Mouse (Mus musculus) adrenal gland, adult 8-10 months (tissue): ENCODE results near the gene Nbr1. TPM values are rescaled to one million over a fixed set of nuclear protein-coding genes. Genes with fewer than 3 reads are reported as not detected.
"Not testable (repeated sequence)": the region's sequence is repeated elsewhere in the genome, so short reads cannot be mapped to it uniquely, and the experiment has no call there.

Experiments used
- DNase-seq: peaks from one replicate; pipeline ENCODE4 v3.0.0; 2022
- total RNA-seq, 4 experiments: library from RNA; stranded (reverse); gene quantifications; 2 replicates each; pipeline ENCODE4 v1.2.4; 2022

The Nbr1 gene
- total RNA-seq, 4 experiments from 2014 or later = 127 to 165 (median 149) TPM

- DNase-seq = peak; percentile 80
These were observed 75.3 kb downstream of the Nbr1 start, which contains the start of gene Rdm1 for GRCm38 (mm10) chr11:101626995-101627856. Gene Rdm1 (plus strand): TSS chr11:101627195.

GRCm38 (mm10) chr11:101627857-101628559 is 76.1 kb downstream of the Nbr1 start:
- peak; percentile 78 for DNase-seq

- not testable (repeated sequence) for DNase-seq
These were observed 76.9 kb downstream of the Nbr1 start for GRCm38 (mm10) chr11:101628733-101629417.

Other genes with a start within 250 kb of the Nbr1 start
- 100 to 1,000 TPM; 161 to 204 (median 178) TPM for gene Becn1, start 249.9 kb upstream of the Nbr1 start, total RNA-seq
- gene Psme3, start 235.9 kb upstream of the Nbr1 start, total RNA-seq = 100 to 1,000 TPM; 120 to 143 (median 125) TPM
- 1 to 10 TPM; 4.9 to 10.0 (median 6.8) TPM for gene Aoc2, start 227.1 kb upstream of the Nbr1 start, total RNA-seq
- 100 to 1,000 TPM in 1 of 4 experiments, 10 to 100 TPM in 3; 22.9 to 107 (median 42.7) TPM for gene Aoc3, start 221.5 kb upstream of the Nbr1 start, total RNA-seq
- 1 to 10 TPM; 2.7 to 5.1 (median 4.6) TPM for gene G6pc, start 184.6 kb upstream of the Nbr1 start, total RNA-seq
- gene Aarsd1, start 134.5 kb upstream of the Nbr1 start, total RNA-seq = 10 to 100 TPM; 33.7 to 41.1 (median 37.0) TPM
- gene Gm27029, start 127.4 kb upstream of the Nbr1 start, total RNA-seq = 1 to 10 TPM; 1.7 to 8.4 (median 5.6) TPM
- 10 to 100 TPM; 31.4 to 37.4 (median 33.0) TPM for gene Rundc1, start 127.1 kb upstream of the Nbr1 start, total RNA-seq
- 1 to 10 TPM; 3.5 to 8.7 (median 6.0) TPM for gene Ptges3l, start 126.8 kb upstream of the Nbr1 start, total RNA-seq
- 10 to 100 TPM; 48.6 to 99.3 (median 63.5) TPM for gene Rpl27, start 109.9 kb upstream of the Nbr1 start, total RNA-seq
- gene Ifi35, start 103.7 kb upstream of the Nbr1 start, total RNA-seq = 10 to 100 TPM; 34.4 to 50.3 (median 46.5) TPM
- 10 to 100 TPM in 3 of 4 experiments, 1 to 10 TPM in 1; 9.2 to 23.8 (median 16.2) TPM for gene Rnd2, start 87.2 kb upstream of the Nbr1 start, total RNA-seq
- 100 to 1,000 TPM; 135 to 192 (median 171) TPM for gene Vat1, start 85.9 kb upstream of the Nbr1 start, total RNA-seq
- gene Brca1, start 194 bp upstream of the Nbr1 start, total RNA-seq = 1 to 10 TPM; 1.0 to 3.0 (median 1.3) TPM
- gene Tmem106a, start 30.1 kb downstream of the Nbr1 start, total RNA-seq = 10 to 100 TPM; 12.6 to 23.8 (median 18.7) TPM
- gene Gm11634, start 47.1 kb downstream of the Nbr1 start, total RNA-seq = not detected
- gene Rdm1, start 75.0 kb downstream of the Nbr1 start, total RNA-seq = 10 to 100 TPM; 30.5 to 45.6 (median 33.6) TPM
- 10 to 100 TPM; 12.5 to 22.1 (median 16.4) TPM for gene Arl4d, start 113.4 kb downstream of the Nbr1 start, total RNA-seq
- gene Dhx8, start 180.8 kb downstream of the Nbr1 start, total RNA-seq = 10 to 100 TPM; 25.0 to 30.3 (median 28.0) TPM
- gene Etv4, start 233.2 kb downstream of the Nbr1 start, total RNA-seq = 1 to 10 TPM in 3 of 4 experiments, under 1 TPM in 1; 0.80 to 1.9 (median 1.4) TPM